Mouse (Mus musculus) liver, embryonic 12.5 days (tissue): ENCODE data around the gene Msl1. TPM values are rescaled to one million over a fixed set of nuclear protein-coding genes. Genes with fewer than 3 reads are reported as not detected.

Source experiments
- ATAC-seq: fragments of 200-750 bp; cut with Nextera tagmentation; 2 replicates; pipeline ENCODE4 v1.8.0; 2017; ENCODE audit warnings: moderate number of reproducible peaks, mild to moderate bottlenecking, moderate library complexity
- H3K27ac ChIP-seq: fragments of 300-500 bp; sonication (generic); 2 replicates; pipeline ENCODE4 v1.5.1; 2016; ENCODE audit warnings: mild to moderate bottlenecking
- H3K27me3 ChIP-seq: fragments of 300-500 bp; sonication (generic); replicated peaks from 2 replicates; pipeline ENCODE4 v1.6.1; 2016; ENCODE audit warnings: mild to moderate bottlenecking, moderate library complexity
- H3K36me3 ChIP-seq: fragments of 300-500 bp; sonication (generic); 2 replicates; pipeline ENCODE4 v1.6.1; 2016; ENCODE audit warnings: mild to moderate bottlenecking, moderate library complexity
- H3K4me1 ChIP-seq: fragments of 300-500 bp; sonication (generic); 2 replicates; pipeline ENCODE4 v1.6.1; 2016
- H3K4me2 ChIP-seq: fragments of 300-500 bp; sonication (generic); 2 replicates; pipeline ENCODE4 v1.6.1; 2016; ENCODE audit warnings: mild to moderate bottlenecking, moderate library complexity
- H3K4me3 ChIP-seq: fragments of 300-500 bp; sonication (generic); 2 replicates; pipeline ENCODE4 v1.5.1; 2016; ENCODE audit warnings: mild to moderate bottlenecking, moderate library complexity
- H3K9ac ChIP-seq: fragments of 300-500 bp; sonication (generic); 2 replicates; pipeline ENCODE4 v1.6.1; 2016; ENCODE audit warnings: mild to moderate bottlenecking, moderate library complexity
- H3K9me3 ChIP-seq: fragments of 300-500 bp; sonication (generic); replicated peaks from 2 replicates; pipeline ENCODE4 v1.6.1; 2016; ENCODE audit warnings: mild to moderate bottlenecking, moderate library complexity
- WGBS: fragments of 180-500 bp; shearing (Covaris S2); methylation state at CpG from one replicate; pipeline ENCODE4 v1.1.7; 2016; ENCODE audit not compliant: insufficient replicate concordance; 5-methylcytosine and 5-hydroxymethylcytosine counted together
- polyA plus RNA-seq: library from polyadenylated mRNA; unstranded; fragments of >200 nt; fragmentation: Nextera tagmentation; extraction: Ambion mirVana; gene quantifications from 2 replicates; pipeline ENCODE4 v1.2.1, GENCODE M21; 2016

Msl1 gene
- polyA plus RNA-seq, 1 experiment from 2014 or later, result 11.5 TPM

- ATAC-seq, result no peak
- no peak overlapping the region for H3K9ac ChIP-seq
- peak overlapping the region; percentile 94 for H3K27ac ChIP-seq
Observed at GRCm38 (mm10) chr11:98766346-98766745, 29.0 kb upstream of the Msl1 start.

GRCm38 (mm10) chr11:98766816-98767215 lies 28.5 kb upstream of the Msl1 start:
- peak overlapping the region; percentile 60 for H3K4me3 ChIP-seq
- H3K27me3 ChIP-seq, result no peaks in the 10 kb centered on the region
- peak; percentile 3; the same call in 1 of the 2 replicates for ATAC-seq
- H3K36me3 ChIP-seq, result peaks cover 65% of the 10 kb centered on the region
- peaks cover 94% of the 10 kb centered on the region for H3K4me1 ChIP-seq
- peak overlapping the region; percentile 94 for H3K27ac ChIP-seq
- H3K9ac ChIP-seq, result peak overlapping the region; percentile 78
- no peaks in the 10 kb centered on the region for H3K9me3 ChIP-seq
- 56% methylated on average over 5 of the region's 5 CpGs for WGBS
- H3K4me2 ChIP-seq, result peak overlapping the region; percentile 78

More at GRCm38 (mm10) chr11:98766346-98766745, 29.0 kb upstream of the Msl1 start:
- Histone ChIP-seq H3K4me3 (no peak overlapping the region), H3K27me3 (no peaks in the 10 kb centered on the region), H3K9me3 (no peaks in the 10 kb centered on the region), H3K4me2 (peak overlapping the region; percentile 78; the same call in 1 of the 2 replicates), H3K4me1 (peaks cover 91% of the 10 kb centered on the region), H3K36me3 (peaks cover 66% of the 10 kb centered on the region)
- WGBS, result 43% methylated on average over 2 of the region's 2 CpGs

- peak overlapping the region; percentile 60 for H3K4me3 ChIP-seq
- H3K9ac ChIP-seq, result peak overlapping the region; percentile 78
- no peaks in the 10 kb centered on the region for H3K9me3 ChIP-seq
- H3K4me2 ChIP-seq, result peak overlapping the region; percentile 78
- H3K27ac ChIP-seq, result peak overlapping the region; percentile 94
- peaks cover 94% of the 10 kb centered on the region for H3K4me1 ChIP-seq
- no peaks in the 10 kb centered on the region for H3K27me3 ChIP-seq
- H3K36me3 ChIP-seq, result peaks cover 61% of the 10 kb centered on the region
- WGBS, result 3% methylated on average over 9 of the region's 9 CpGs
- peak; percentile 76 for ATAC-seq
Observed at GRCm38 (mm10) chr11:98767276-98767675, 28.0 kb upstream of the Msl1 start.

- H3K36me3 ChIP-seq, result peaks cover 57% of the 10 kb centered on the region
- H3K9me3 ChIP-seq, result no peaks in the 10 kb centered on the region
- 16% methylated on average over 4 of the region's 4 CpGs for WGBS
- no peaks in the 10 kb centered on the region for H3K27me3 ChIP-seq
- peaks cover 96% of the 10 kb centered on the region for H3K4me1 ChIP-seq
- H3K27ac ChIP-seq, result peak overlapping the region; percentile 94
- H3K9ac ChIP-seq, result peak overlapping the region; percentile 78
- H3K4me3 ChIP-seq, result peak overlapping the region; percentile 60
- H3K4me2 ChIP-seq, result peak overlapping the region; percentile 78
- no peak for ATAC-seq
Observed at GRCm38 (mm10) chr11:98767713-98768112, 27.6 kb upstream of the Msl1 start.

- H3K36me3 ChIP-seq, result peaks cover 50% of the 10 kb centered on the region
- H3K9me3 ChIP-seq, result no peaks in the 10 kb centered on the region
- WGBS, result 10% methylated on average over 39 of the region's 39 CpGs
- H3K27ac ChIP-seq, result peak overlapping the region; percentile 94
- no peaks in the 10 kb centered on the region for H3K27me3 ChIP-seq
- H3K9ac ChIP-seq, result peak overlapping the region; percentile 78
- H3K4me2 ChIP-seq, result peak overlapping the region; percentile 78
- peaks cover 96% of the 10 kb centered on the region for H3K4me1 ChIP-seq
- peak; percentile 75 for ATAC-seq
- peak overlapping the region; percentile 60 for H3K4me3 ChIP-seq
Observed at GRCm38 (mm10) chr11:98768127-98769006, 26.9 kb upstream of the Msl1 start.

GRCm38 (mm10) chr11:98769007-98769954 lies 26.0 kb upstream of the Msl1 start:
- peak overlapping the region; percentile 78 for H3K4me2 ChIP-seq
- H3K27me3 ChIP-seq, result no peaks in the 10 kb centered on the region
- H3K4me1 ChIP-seq, result peaks cover 96% of the 10 kb centered on the region
- peak; percentile 1; the same call in 1 of the 2 replicates for ATAC-seq
- peak overlapping the region; percentile 78 for H3K9ac ChIP-seq
- H3K27ac ChIP-seq, result peak overlapping the region; percentile 94
- peaks cover 41% of the 10 kb centered on the region for H3K36me3 ChIP-seq
- WGBS, result 71% methylated on average over 25 of the region's 25 CpGs
- no peaks in the 10 kb centered on the region for H3K9me3 ChIP-seq
- H3K4me3 ChIP-seq, result peak overlapping the region; percentile 60

- 86% methylated on average over 26 of the region's 26 CpGs for WGBS
- no peak for ATAC-seq
- H3K27me3 ChIP-seq, result no peaks in the 10 kb centered on the region
Observed at GRCm38 (mm10) chr11:98770096-98770975, 25.0 kb upstream of the Msl1 start.

GRCm38 (mm10) chr11:98771131-98771530 lies 24.2 kb upstream of the Msl1 start:
- Histone ChIP-seq H3K9ac (no peak overlapping the region), H3K4me2 (no peak overlapping the region), H3K27me3 (no peaks in the 10 kb centered on the region), H3K4me3 (no peak overlapping the region), H3K36me3 (peaks cover 29% of the 10 kb centered on the region), H3K4me1 (peaks cover 97% of the 10 kb centered on the region), H3K9me3 (no peaks in the 10 kb centered on the region), H3K27ac (0 out of 2 replicates have a peak overlapping the region, but pooled peaks have one; percentile 2)
- no peak for ATAC-seq
- 89% methylated on average over 18 of the region's 18 CpGs for WGBS

More at GRCm38 (mm10) chr11:98770096-98770975, 25.0 kb upstream of the Msl1 start:
- Histone ChIP-seq H3K9ac (no peak overlapping the region), H3K9me3 (no peaks in the 10 kb centered on the region), H3K4me1 (peaks cover 97% of the 10 kb centered on the region), H3K4me2 (no peak overlapping the region), H3K36me3 (peaks cover 32% of the 10 kb centered on the region), H3K27ac (peak overlapping the region; percentile 94; the same call in 1 of the 2 replicates), H3K4me3 (no peak overlapping the region)

GRCm38 (mm10) chr11:98771844-98772525 lies 23.3 kb upstream of the Msl1 start:
- Histone ChIP-seq H3K4me1 (peaks cover 97% of the 10 kb centered on the region), H3K27me3 (no peaks in the 10 kb centered on the region), H3K4me2 (peak overlapping the region; percentile 84; the same call in 1 of the 2 replicates), H3K9ac (0 out of 2 replicates have a peak overlapping the region, but pooled peaks have one; percentile 22), H3K36me3 (peaks cover 29% of the 10 kb centered on the region), H3K9me3 (no peaks in the 10 kb centered on the region), H3K27ac (peak overlapping the region; percentile 77), H3K4me3 (no peak overlapping the region)
- 79% methylated on average over 11 of the region's 11 CpGs for WGBS
- ATAC-seq, result no peak

GRCm38 (mm10) chr11:98772667-98773171 lies 22.6 kb upstream of the Msl1 start:
- Histone ChIP-seq H3K4me1 (peaks cover 97% of the 10 kb centered on the region), H3K4me2 (peak overlapping the region; percentile 84), H3K4me3 (no peak overlapping the region), H3K27me3 (no peaks in the 10 kb centered on the region), H3K36me3 (peaks cover 29% of the 10 kb centered on the region), H3K9me3 (no peaks in the 10 kb centered on the region), H3K27ac (peak overlapping the region; percentile 77), H3K9ac (0 out of 2 replicates have a peak overlapping the region, but pooled peaks have one; percentile 56)
- WGBS, result 46% methylated on average over 8 of the region's 8 CpGs
- no peak for ATAC-seq
